Mouse (Mus musculus): ENCODE data around the gene Mtnr1b.

Gene Mtnr1b

DNA sequence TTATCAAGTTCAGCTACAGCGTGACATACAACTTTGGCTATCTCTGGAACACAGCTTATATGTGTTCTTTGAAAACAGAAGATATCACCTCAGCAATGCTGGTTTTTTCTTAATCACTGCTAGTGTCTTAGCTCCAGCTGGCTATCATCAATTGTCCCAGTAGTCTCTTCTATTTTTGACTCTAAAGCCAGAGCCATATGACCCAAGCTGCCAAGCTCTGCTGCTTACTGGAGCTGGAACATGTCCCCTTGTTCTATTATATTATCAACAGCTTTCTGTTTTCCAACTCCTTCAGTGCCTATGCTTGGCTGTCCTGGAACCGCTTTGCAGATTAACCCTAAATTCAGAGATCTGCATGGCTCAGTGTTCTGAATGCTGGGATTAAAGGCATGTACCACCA lies 70.1 kb downstream of the Mtnr1b start:
- DNase-seq (ENCODE audit: extremely low read depth, insufficient read length, low spot score): no peak

DNA sequence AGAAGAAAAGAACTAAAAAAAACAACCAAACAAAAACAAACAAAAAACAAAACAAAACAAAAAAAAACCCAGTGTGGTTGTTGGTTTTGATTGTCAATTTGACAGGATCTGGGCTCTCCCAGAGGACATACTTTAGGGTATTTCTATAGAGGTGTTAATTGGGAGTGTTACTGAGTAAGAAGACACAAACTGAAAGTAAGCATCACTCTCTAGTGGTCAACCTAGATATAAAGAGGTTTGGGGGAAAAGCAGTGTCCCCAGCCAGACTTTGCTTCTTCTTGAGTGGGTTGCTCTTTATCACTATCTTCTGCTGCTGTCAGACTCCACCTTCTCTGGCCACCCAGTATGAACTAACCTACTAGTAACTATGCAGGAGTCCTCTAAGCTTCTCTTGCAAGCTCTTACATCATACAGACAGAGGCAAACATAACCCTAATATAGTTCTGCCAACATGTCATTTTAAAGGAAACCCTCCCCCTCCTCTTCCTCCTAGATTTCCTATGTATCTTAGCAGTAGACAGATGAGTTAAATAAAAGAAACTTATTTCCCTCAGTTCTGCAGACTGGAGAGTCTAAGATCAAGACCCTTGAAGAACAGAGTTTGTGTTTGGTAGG lies 71.8 kb downstream of the Mtnr1b start:
- DNase-seq (ENCODE audit: extremely low read depth, insufficient read length, low spot score): no peak

DNA sequence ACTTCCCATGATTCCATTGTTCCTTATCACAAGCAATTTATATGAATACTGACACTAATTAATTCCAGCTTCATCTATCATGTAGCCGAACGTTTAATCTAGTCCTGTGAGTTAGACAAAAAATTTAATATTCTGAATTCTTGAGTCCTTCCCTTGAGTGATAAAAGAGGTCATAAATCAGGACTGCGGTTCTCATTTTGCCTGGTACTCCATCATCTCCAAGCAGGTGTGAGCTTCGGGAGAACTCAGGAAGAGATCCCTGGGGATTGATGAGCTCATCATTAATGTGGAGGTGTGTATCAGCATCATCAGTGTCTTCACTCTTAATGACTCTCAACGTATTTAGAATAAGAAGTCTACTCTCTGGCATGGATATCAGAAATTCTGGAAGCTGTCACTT lies 74.0 kb downstream of the Mtnr1b start:
- no peak for DNase-seq (ENCODE audit: extremely low read depth, insufficient read length, low spot score)

GRCm38 (mm10) chr9:15794408-15794807 lies 79.9 kb downstream of the Mtnr1b start:
- DNase-seq (ENCODE audit: extremely low read depth, insufficient read length, low spot score): no peak

DNA sequence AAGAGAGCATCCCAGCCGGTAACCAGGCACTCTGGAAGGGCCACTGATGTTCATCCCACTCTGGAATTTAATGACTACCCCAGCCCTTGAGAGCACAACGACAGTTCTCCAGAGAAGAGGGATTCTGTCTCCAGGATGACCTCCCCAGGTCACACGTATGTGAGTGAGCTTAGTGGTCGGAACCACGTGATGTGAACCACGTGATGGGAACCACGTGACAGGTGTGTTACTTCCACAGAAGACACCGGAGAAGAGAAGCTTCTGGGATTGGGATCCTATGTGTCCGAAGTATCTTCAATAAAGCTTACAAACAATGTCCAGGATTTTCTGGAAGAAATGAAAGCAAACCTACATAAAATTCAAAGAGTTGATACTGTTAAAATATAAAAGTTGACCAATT lies 82.3 kb downstream of the Mtnr1b start:
- DNase-seq (ENCODE audit: extremely low read depth, insufficient read length, low spot score): no peak

DNA sequence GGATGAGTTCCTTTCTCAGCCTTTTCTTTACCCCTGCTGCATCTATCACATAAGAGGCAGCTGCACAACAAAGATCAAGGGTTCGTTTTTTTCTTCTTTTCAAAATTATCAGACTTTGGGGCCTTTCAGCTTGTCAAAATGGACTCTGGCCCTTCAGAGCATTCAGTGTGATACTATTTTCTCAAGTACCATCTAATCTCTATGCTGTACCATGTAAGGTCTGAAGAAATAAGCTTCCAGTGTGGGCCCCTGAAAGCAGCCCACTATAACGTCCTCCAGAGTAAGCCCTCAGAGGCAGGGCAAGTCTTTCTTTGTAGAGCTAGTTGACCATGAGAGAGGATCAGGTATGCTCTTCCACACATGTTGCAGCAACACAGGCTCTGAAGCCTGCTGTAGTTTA lies 87.7 kb downstream of the Mtnr1b start:
- no peak for DNase-seq (ENCODE audit: extremely low read depth, insufficient read length, low spot score)

DNA sequence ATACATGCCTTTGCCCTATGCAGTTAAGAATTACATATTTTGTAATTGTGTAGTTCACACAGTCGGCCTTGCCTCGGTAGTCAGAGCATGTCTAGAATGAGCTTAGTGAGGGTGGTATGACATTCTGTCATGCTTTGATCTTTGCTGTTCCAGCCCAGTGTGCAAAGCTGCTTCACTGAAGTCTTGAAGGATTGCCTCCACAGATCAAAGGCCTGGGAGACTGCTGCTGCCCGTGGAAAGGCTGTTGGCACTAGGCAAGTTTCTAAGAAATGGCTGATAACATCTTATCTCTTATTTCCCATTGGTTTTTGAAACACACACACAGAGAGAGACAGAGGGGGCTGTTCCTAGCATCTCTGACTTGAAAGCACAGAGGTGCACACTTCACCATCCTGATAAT lies 88.2 kb downstream of the Mtnr1b start:
- DNase-seq (ENCODE audit: extremely low read depth, insufficient read length, low spot score): no peak

- no peak for DNase-seq (ENCODE audit: extremely low read depth, insufficient read length, low spot score)
Observed at GRCm38 (mm10) chr9:15781936-15782335, 92.4 kb downstream of the Mtnr1b start.

DNA sequence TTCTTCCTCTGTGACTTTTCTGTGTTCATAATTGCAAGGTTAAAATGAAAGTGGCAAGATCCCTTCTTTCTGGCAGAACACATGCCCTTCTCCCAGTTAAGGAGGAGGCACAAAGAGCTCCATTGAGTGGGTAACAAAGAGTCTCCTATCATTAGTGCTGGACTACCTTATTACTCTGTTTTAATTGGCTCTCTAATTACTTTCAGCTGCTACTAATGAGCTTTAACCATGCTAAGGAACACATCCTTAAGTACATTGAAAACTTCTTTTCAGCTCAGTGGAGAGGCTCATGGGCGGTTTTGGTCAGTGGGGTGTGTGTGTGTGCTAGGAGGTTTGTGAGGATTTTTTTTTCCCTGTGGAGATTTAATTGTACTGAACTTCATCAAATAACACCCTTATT lies 99.4 kb downstream of the Mtnr1b start:
- DNase-seq (ENCODE audit: extremely low read depth, insufficient read length, low spot score): no peak

Measured in 3134 (cell line).